Mouse (Mus musculus): Measurements from ENCODE around the gene H2-M9. TPM values are rescaled to one million over a fixed set of nuclear protein-coding genes. Genes with fewer than 3 reads are reported as not detected.

The H2-M9 gene
- polyA plus RNA-seq (2012; rRNA removed), result not detected in 2 replicates

DNA sequence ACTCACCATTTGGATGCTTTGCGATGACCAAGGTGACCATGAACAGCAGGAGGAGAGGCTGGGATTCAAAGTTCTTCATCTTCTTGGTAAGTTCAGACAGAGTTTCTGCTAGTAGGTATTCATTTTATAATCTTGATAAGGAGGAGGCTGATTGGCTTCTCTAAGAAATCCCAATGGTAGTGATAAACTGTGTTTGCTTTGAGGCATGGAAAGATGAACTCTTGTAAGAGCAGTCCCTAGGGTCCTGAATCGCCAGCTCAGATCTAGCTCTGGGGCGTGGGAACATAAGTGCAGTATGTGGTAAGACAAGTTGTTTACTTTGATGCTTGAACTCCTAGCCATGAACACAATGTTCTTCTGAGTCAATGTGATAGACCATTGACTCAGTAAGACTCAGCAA is at the start of gene H2-M9:
Gene H2-M9 (minus strand): TSS at position 101 of the 400 bp plus-strand sequence.
- DNase-seq (ENCODE audit: low read depth in 1 of 2, low spot score in 2 of 2), result no peak
- H3K4me1 ChIP-seq (ENCODE audit: control insufficient read depth, insufficient read depth, insufficient read length), result no peaks in the 10 kb centered on the region
- no peak within 1 kb of the TSS for H3K27ac ChIP-seq (ENCODE audit: insufficient read depth, low read length)
- 91% methylated on average over 3 of the region's 3 CpGs for WGBS
- H3K4me3 ChIP-seq (ENCODE audit: extremely low read depth, insufficient read depth, insufficient read length), result no peak within 1 kb of the TSS
- no peaks in the 10 kb centered on the region for H3K36me3 ChIP-seq (ENCODE audit: control insufficient read depth, insufficient read depth, low read length)
- TF ChIP-seq POLR2A (IDR thresholded peaks at IDR 0.05; ENCODE audit: low read depth, low read length), result no peak
- no peak for TF ChIP-seq CTCF (IDR thresholded peaks at IDR 0.05; ENCODE audit: extremely low read depth, insufficient read depth, insufficient read length, insufficient replicate concordance)
- H3K27me3 ChIP-seq (ENCODE audit: control insufficient read depth, insufficient read depth, low read length), result no peaks in the 10 kb centered on the region

DNA sequence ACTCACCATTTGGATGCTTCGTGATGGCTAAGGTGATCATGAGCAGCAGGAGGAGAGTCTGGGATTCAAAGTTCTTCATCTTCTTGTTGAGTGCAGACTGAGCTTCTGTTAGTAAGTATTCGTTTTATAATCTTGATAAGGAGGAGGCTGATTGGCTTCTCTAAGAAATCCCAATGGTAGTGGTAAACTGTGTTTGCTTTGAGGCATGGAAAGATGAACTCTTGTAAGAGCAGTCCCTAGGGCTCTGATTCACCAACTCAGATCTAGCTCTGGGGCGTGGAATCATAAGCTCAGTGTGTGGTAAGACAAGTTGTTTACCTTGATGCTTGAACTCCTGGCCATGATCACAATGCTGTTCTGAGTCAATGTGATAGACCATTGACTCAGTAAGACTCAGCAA is 29.7 kb upstream of the H2-M9 start, which contains the start of gene H2-M1:
Gene H2-M1 (minus strand): TSS at position 101 of the 400 bp plus-strand sequence.
- WGBS, result 72% methylated on average over 3 of the region's 3 CpGs
- no peak within 1 kb of the TSS for H3K27ac ChIP-seq (ENCODE audit: insufficient read depth, low read length)
- no peaks in the 10 kb centered on the region for H3K27me3 ChIP-seq (ENCODE audit: control insufficient read depth, insufficient read depth, low read length)
- TF ChIP-seq CTCF (IDR thresholded peaks at IDR 0.05; ENCODE audit: extremely low read depth, insufficient read depth, insufficient read length, insufficient replicate concordance) (no peak), POLR2A (IDR thresholded peaks at IDR 0.05; ENCODE audit: low read depth, low read length) (no peak)
- no peaks in the 10 kb centered on the region for H3K4me1 ChIP-seq (ENCODE audit: control insufficient read depth, insufficient read depth, insufficient read length)
- H3K36me3 ChIP-seq (ENCODE audit: control insufficient read depth, insufficient read depth, low read length), result no peaks in the 10 kb centered on the region
- no peak within 1 kb of the TSS for H3K4me3 ChIP-seq (ENCODE audit: extremely low read depth, insufficient read depth, insufficient read length)
- no peak for DNase-seq (ENCODE audit: low read depth in 1 of 2, low spot score in 2 of 2)

Other genes starting within 250 kb of the H2-M9 start
- gene H2-M10.4, start 180.3 kb downstream of the H2-M9 start, polyA plus RNA-seq (2012; rRNA removed), result not detected in 2 replicates
- gene H2-M11, start 95.6 kb downstream of the H2-M9 start, polyA plus RNA-seq (2012; rRNA removed), result not detected in 2 replicates
- not detected in 2 replicates for gene H2-M1, start 29.6 kb upstream of the H2-M9 start, polyA plus RNA-seq (2012; rRNA removed)
- not detected in 2 replicates for gene H2-M10.5, start 130.2 kb upstream of the H2-M9 start, polyA plus RNA-seq (2012; rRNA removed)
- gene H2-M10.6, start 169.5 kb upstream of the H2-M9 start, polyA plus RNA-seq (2012; rRNA removed), result not detected in 2 replicates
- gene Trim26, start 194.5 kb upstream of the H2-M9 start, polyA plus RNA-seq (2012; rRNA removed), result 50.6 and 55.6 TPM in 2 replicates
- 0.04 and 0.05 TPM in 2 replicates for gene Trim15, start 224.5 kb upstream of the H2-M9 start, polyA plus RNA-seq (2012; rRNA removed)
- gene Trim10, start 226.9 kb upstream of the H2-M9 start, polyA plus RNA-seq (2012; rRNA removed), result 16.8 and 37.0 TPM in 2 replicates
- gene Trim40, start 247.5 kb upstream of the H2-M9 start, polyA plus RNA-seq (2012; rRNA removed), result 0.19 TPM in 1 of 2 replicates, not detected in the other